ENCODE assay signal across 30 mouse cellular contexts in genomic region chr6:144062428-144062827, GRCm38 (mm10).
DNase-seq lines count a peak whose midpoint lies in the region; ATAC-seq and TF ChIP-seq lines count a peak whose summit lies in the region.
"Had no signal": no experiment of that assay in that cellular context is flagged by ENCODE, and none has a peak within 500 bp of the region (broad histone marks: within the 10 kb centered on the region; RNA-seq: fewer than 3 reads in every experiment).

No protein-coding gene starts in this region.

- H3K79me2 ChIP-seq in C2C12 (ENCODE audit: control insufficient read depth, insufficient read depth), result no peaks in the 10 kb centered on the region

- DNase-seq in midbrain, embryonic 11.5 days (ENCODE audit: low spot score, missing footprints), result peak; percentile 57
- peak; percentile 39 for DNase-seq in NIH3T3 (ENCODE audit: low read depth)
- DNase-seq in thymus, postnatal 4 days, result no peak
- DNase-seq in urinary bladder, postnatal 14 days (ENCODE audit: low spot score), result no peak
- DNase-seq: adrenal gland, adult 8-10 months; B cell, adult 2 months; cerebellum, adult 2 months; cerebellum, adult 9-11 months; cerebellum, postnatal 36 days; embryo, embryonic 11 days; gastrocnemius, postnatal 14 days; heart, adult 18-20 months; heart, postnatal 14 days; heart, postnatal 4 days; kidney, adult 18-20 months had no signal

- 95% methylated on average over 8 of the region's 8 CpGs for WGBS in midbrain, embryonic 11.5 days
- WGBS in midbrain, embryonic 13.5 days, result 92% methylated on average over 8 of the region's 8 CpGs

- H3K36me3 ChIP-seq in midbrain, embryonic 11.5 days (ENCODE audit: control insufficient read depth, insufficient read depth, low read length), result no peaks in the 10 kb centered on the region
- H3K36me3 ChIP-seq in midbrain, embryonic 13.5 days, result no peaks in the 10 kb centered on the region
- H3K36me3 ChIP-seq in C2C12 (ENCODE audit: control insufficient read depth, insufficient read depth), result no peaks in the 10 kb centered on the region
- H3K36me3 ChIP-seq: embryonic facial prominence, embryonic 13.5 days; forebrain, embryonic 12.5 days; forebrain, embryonic 15.5 days; G1E; heart, embryonic 12.5 days; heart, embryonic 15.5 days had no signal

- H3K27me3 ChIP-seq in midbrain, embryonic 11.5 days (ENCODE audit: control insufficient read depth, insufficient read depth, low read length), result no peaks in the 10 kb centered on the region
- no peaks in the 10 kb centered on the region for H3K27me3 ChIP-seq in midbrain, embryonic 13.5 days
- no peaks in the 10 kb centered on the region for H3K27me3 ChIP-seq in C2C12 (ENCODE audit: control insufficient read depth, insufficient read depth, insufficient read length)
- H3K27me3 ChIP-seq: embryonic facial prominence, embryonic 13.5 days; forebrain, embryonic 12.5 days; forebrain, embryonic 15.5 days; heart, embryonic 12.5 days; heart, embryonic 15.5 days had no signal

- no peak overlapping the region for H3K27ac ChIP-seq in midbrain, embryonic 11.5 days (ENCODE audit: low read depth, low read length)
- H3K27ac ChIP-seq in midbrain, embryonic 13.5 days, result no peak overlapping the region
- H3K27ac ChIP-seq: embryonic facial prominence, embryonic 10.5 days; embryonic facial prominence, embryonic 13.5 days; forebrain, embryonic 12.5 days; forebrain, embryonic 15.5 days; heart, embryonic 15.5 days; hindbrain, embryonic 14.5 days; hindbrain, postnatal 0 days had no signal

- H3K4me3 ChIP-seq in midbrain, embryonic 11.5 days (ENCODE audit: low read depth, low read length), result no peak overlapping the region
- no peak overlapping the region for H3K4me3 ChIP-seq in midbrain, embryonic 13.5 days (replicated peaks)
- H3K4me3 ChIP-seq in C2C12 (ENCODE audit: insufficient read depth, poor library complexity, severe bottlenecking), result no peak overlapping the region
- H3K4me3 ChIP-seq: embryonic facial prominence, embryonic 10.5 days; embryonic facial prominence, embryonic 13.5 days; erythroblast, embryonic 14.5 days; forebrain, embryonic 12.5 days; forebrain, embryonic 15.5 days; heart, embryonic 12.5 days; heart, embryonic 15.5 days had no signal

- no peak for TF ChIP-seq CTCF in C2C12 (IDR thresholded peaks at IDR 0.05; ENCODE audit: control insufficient read depth, insufficient read depth, insufficient read length)

- no peak overlapping the region for H3K9ac ChIP-seq in midbrain, embryonic 11.5 days (ENCODE audit: low read length)
- no peak overlapping the region for H3K9ac ChIP-seq in midbrain, embryonic 13.5 days (replicated peaks)
- H3K9ac ChIP-seq: embryonic facial prominence, embryonic 13.5 days; forebrain, embryonic 12.5 days; forebrain, embryonic 15.5 days; heart, embryonic 12.5 days; heart, embryonic 15.5 days; hindbrain, embryonic 14.5 days had no signal

- no peaks in the 10 kb centered on the region for H3K4me1 ChIP-seq in midbrain, embryonic 11.5 days (ENCODE audit: control insufficient read depth, insufficient read depth, low read length)
- H3K4me1 ChIP-seq in midbrain, embryonic 13.5 days (replicated peaks), result no peaks in the 10 kb centered on the region
- H3K4me1 ChIP-seq: heart, embryonic 12.5 days; heart, embryonic 15.5 days had no signal

- H3K9me3 ChIP-seq in midbrain, embryonic 11.5 days (ENCODE audit: control insufficient read depth, low read length), result no peaks in the 10 kb centered on the region
- H3K9me3 ChIP-seq in midbrain, embryonic 13.5 days, result no peaks in the 10 kb centered on the region
- H3K9me3 ChIP-seq: embryonic facial prominence, embryonic 10.5 days; embryonic facial prominence, embryonic 13.5 days; forebrain, embryonic 12.5 days; forebrain, embryonic 15.5 days; heart, embryonic 12.5 days; heart, embryonic 15.5 days had no signal

- H3K79me3 ChIP-seq in C2C12 (ENCODE audit: low read depth), result no peaks in the 10 kb centered on the region

- H3K4me2 ChIP-seq in midbrain, embryonic 11.5 days, result no peak overlapping the region
- no peak overlapping the region for H3K4me2 ChIP-seq in midbrain, embryonic 13.5 days (replicated peaks)
- H3K4me2 ChIP-seq: embryonic facial prominence, embryonic 13.5 days; forebrain, embryonic 12.5 days; forebrain, embryonic 15.5 days; heart, embryonic 12.5 days; heart, embryonic 15.5 days; hindbrain, embryonic 14.5 days had no signal

- no peak for ATAC-seq in midbrain, embryonic 11.5 days (ENCODE audit: low FRiP score)
- no peak for ATAC-seq in midbrain, embryonic 13.5 days
- ATAC-seq: CD4-positive, CD25-positive, alpha-beta regulatory T cell, adult 4 months; forebrain, embryonic 15.5 days; hindbrain, postnatal 0 days; inflammation-experienced regulatory T-cells, adult 6 months; intestine, embryonic 16.5 days had no signal

- H3ac ChIP-seq in C2C12 (ENCODE audit: control insufficient read depth, insufficient read length, low read depth), result no peak overlapping the region

TF ChIP-seq in C2C12, 6 proteins besides CTCF, POLR2A, EP300 and RAD21:
- TF ChIP-seq MYOG (IDR thresholded peaks at IDR 0.05; ENCODE audit: control insufficient read depth, extremely low read depth, insufficient read length), result no peak
- peak; percentile 34 for TF ChIP-seq CEBPB (IDR thresholded peaks at IDR 0.05; ENCODE audit: low read depth)
- peak; percentile 78 for TF ChIP-seq MYOD1 (IDR thresholded peaks at IDR 0.05; ENCODE audit: control insufficient read depth, insufficient read length, low read depth)
- peak; percentile 84 for TF ChIP-seq FOSL1 (IDR thresholded peaks at IDR 0.05; ENCODE audit: insufficient read depth, low read length, poor library complexity, severe bottlenecking)
TF ChIP-seq in C2C12: peak in this region for 3.

Comparison
In these comparisons a context has a peak if more than half of its experiments do, and no peak if none do; other contexts are left out.
1. DNase-seq: peak in midbrain, embryonic 11.5 days (single experiment) and NIH3T3 (single experiment); none in thymus, postnatal 4 days (single experiment) and urinary bladder, postnatal 14 days (single experiment).